1 mouse cellular context compared by ENCODE assay signal in the genomic region with DNA sequence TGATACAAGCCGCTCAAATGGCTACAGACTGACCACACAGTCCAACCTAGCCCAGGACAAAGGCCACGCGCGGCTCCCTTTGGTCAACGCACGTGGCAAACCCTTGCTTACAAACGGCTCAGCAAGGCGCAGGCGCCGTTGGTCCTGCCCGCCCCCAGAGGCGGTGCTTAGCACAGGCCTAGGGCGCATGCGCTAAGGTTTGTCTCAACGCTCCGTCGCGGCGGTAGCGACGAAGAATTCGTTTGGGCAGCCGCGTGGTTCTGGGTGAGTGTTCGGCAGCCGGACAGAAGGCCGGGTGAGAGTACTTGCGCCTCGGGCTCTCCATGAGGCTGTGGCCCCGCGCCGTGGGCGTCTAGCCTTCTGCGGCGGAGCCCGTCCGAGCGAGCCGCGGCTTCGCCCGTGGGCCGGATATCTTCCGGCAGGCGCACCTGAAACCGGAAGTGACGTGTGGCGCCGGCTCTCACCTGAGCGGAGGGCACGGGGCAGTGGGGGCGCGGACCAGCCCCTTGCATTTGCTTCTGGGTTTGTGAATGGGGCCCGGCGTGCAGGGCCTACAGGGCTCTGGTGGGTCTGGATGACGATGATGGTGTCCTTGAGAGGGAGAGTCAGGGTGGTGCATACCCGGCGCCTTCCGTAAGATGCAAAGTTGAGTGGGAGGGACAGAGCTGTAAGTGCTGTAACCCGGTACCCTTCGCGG.
TF ChIP-seq lines count a peak whose summit lies in the region.

A gene (plus strand): TSS at position 186 of the 697 bp plus-strand sequence.

TF ChIP-seq in MEL, 35 proteins besides CTCF, POLR2A, EP300 and RAD21 (continued from another document):
- TF ChIP-seq GATA1 (IDR thresholded peaks at IDR 0.05; ENCODE audit: low read depth, low read length) (no peak), TAL1 (IDR thresholded peaks at IDR 0.05; ENCODE audit: low read length) (no peak), ZC3H11A (IDR thresholded peaks at IDR 0.05; ENCODE audit: low read depth, low read length) (no peak), MAX (IDR thresholded peaks at IDR 0.05; ENCODE audit: low read length) (peak; percentile 99), HCFC1 (IDR thresholded peaks at IDR 0.05; ENCODE audit: low read depth, low read length) (peak; percentile 72), JUND (IDR thresholded peaks at IDR 0.05; ENCODE audit: low read depth, low read length) (no peak), MXI1 (IDR thresholded peaks at IDR 0.05; ENCODE audit: low read depth, low read length) (peak; percentile 99), SIN3A (IDR thresholded peaks at IDR 0.05; ENCODE audit: low read length) (peak; percentile 91), ZMIZ1 (IDR thresholded peaks at IDR 0.05; ENCODE audit: low read depth, low read length) (peak; percentile 91), BHLHE40 (IDR thresholded peaks at IDR 0.05; ENCODE audit: borderline replicate concordance, low read depth, low read length) (peak; percentile 31), ZKSCAN1 (IDR thresholded peaks at IDR 0.05; ENCODE audit: low read depth, low read length) (no peak)
TF ChIP-seq in MEL: peak in this region for 17.
